ENCODE assay signal across 8 mouse cellular contexts in the genomic region with DNA sequence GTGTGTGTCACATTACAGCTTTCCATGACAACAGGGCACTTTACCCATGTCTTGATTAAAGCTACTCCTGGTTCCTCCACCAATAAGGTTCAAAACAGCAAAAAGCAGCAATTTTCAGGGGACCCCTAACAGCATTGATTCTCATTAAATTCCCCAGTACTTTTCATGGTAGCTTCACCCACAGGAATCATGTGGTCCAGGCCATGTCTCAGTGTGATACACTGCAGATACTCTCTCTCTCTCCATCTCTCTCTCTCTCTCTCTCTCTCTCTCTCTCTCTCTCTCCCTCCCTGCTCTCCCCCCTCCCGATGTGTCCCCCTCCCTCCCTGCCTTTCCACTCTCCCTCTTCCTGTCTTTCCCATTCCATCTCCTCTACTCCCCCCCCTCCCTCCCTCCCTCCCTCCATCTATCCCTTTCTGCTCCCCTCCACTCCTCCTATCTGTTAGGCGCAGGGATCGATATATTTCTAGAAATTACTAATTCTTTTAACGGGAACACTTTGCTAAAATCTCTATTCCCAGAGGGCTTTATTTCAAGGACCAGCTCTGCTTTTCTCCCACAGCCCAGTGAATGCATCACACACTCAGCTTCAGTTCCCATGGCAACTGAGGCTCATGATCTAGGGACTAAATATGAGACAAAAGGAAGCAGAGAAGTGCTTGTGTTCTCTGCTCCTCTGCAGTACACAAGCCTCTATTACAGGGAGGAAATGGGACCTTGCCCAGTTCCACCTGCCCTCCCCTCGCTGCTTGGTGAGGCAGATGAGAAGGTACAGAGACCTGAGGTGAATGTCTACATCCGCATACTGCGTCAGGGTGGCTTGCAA.
DNase-seq lines count a peak whose midpoint lies in the region; ATAC-seq lines count a peak whose summit lies in the region.
"Not testable (repeated sequence)": the region's sequence is repeated elsewhere in the genome, so short reads cannot be mapped to it uniquely, and the experiment has no call there.

No protein-coding gene starts in this region.

- not testable (repeated sequence) for H3K27me3 ChIP-seq in embryonic facial prominence, embryonic 11.5 days (ENCODE audit: control insufficient read depth, insufficient read depth, low read length); forebrain, embryonic 14.5 days (replicated peaks; ENCODE audit: control insufficient read depth, insufficient read depth, low read length); kidney, embryonic 14.5 days (ENCODE audit: control insufficient read depth, insufficient read depth, low read length); midbrain, embryonic 14.5 days (ENCODE audit: control insufficient read depth, insufficient read depth, low read length); neural tube, embryonic 11.5 days (ENCODE audit: control insufficient read depth, insufficient read depth, low read length); neural tube, embryonic 15.5 days (replicated peaks)
- H3K27me3 ChIP-seq in hindbrain, embryonic 14.5 days (ENCODE audit: control insufficient read depth, insufficient read depth, low read length): peaks cover 11% of the 10 kb centered on the region; the same call in 1 of the 2 replicates

- not testable (repeated sequence) for H3K9me3 ChIP-seq in embryonic facial prominence, embryonic 11.5 days (replicated peaks; ENCODE audit: control insufficient read depth, low read length); forebrain, embryonic 14.5 days (replicated peaks; ENCODE audit: control insufficient read depth, low read length); hindbrain, embryonic 14.5 days (ENCODE audit: control insufficient read depth, low read length); kidney, embryonic 14.5 days (ENCODE audit: control insufficient read depth, low read length); midbrain, embryonic 14.5 days (ENCODE audit: control insufficient read depth, low read length); neural tube, embryonic 11.5 days (ENCODE audit: control insufficient read depth, low read length); neural tube, embryonic 15.5 days (replicated peaks)

- H3K9ac ChIP-seq in embryonic facial prominence, embryonic 11.5 days (replicated peaks; ENCODE audit: low read length); forebrain, embryonic 14.5 days (ENCODE audit: low read length); hindbrain, embryonic 14.5 days; kidney, embryonic 14.5 days (ENCODE audit: low read depth, low read length); midbrain, embryonic 14.5 days (replicated peaks; ENCODE audit: low read length); neural tube, embryonic 11.5 days (ENCODE audit: low read length); neural tube, embryonic 15.5 days (replicated peaks): not testable (repeated sequence)

- DNase-seq in embryonic facial prominence, embryonic 11.5 days (ENCODE audit: low spot score); forebrain, embryonic 14.5 days (ENCODE audit: low spot score); hindbrain, embryonic 14.5 days (ENCODE audit: low spot score); midbrain, embryonic 14.5 days; neural tube, embryonic 11.5 days (ENCODE audit: low spot score): not testable (repeated sequence)

- H3K27ac ChIP-seq in embryonic facial prominence, embryonic 11.5 days (replicated peaks; ENCODE audit: low read depth, low read length); forebrain, embryonic 14.5 days (ENCODE audit: low read depth, low read length); hindbrain, embryonic 14.5 days; kidney, embryonic 14.5 days (ENCODE audit: low read depth, low read length); midbrain, embryonic 14.5 days (replicated peaks; ENCODE audit: low read depth, low read length); neural tube, embryonic 11.5 days (ENCODE audit: low read depth, low read length); neural tube, embryonic 15.5 days (replicated peaks): not testable (repeated sequence)

- no CpG with 5 or more reads among the region's 7 CpGs for WGBS in embryonic facial prominence, embryonic 11.5 days
- WGBS in forebrain, embryonic 14.5 days: no CpG with 5 or more reads among the region's 7 CpGs
- WGBS in hindbrain, embryonic 14.5 days: no CpG with 5 or more reads among the region's 7 CpGs
- WGBS in kidney, embryonic 14.5 days: no CpG with 5 or more reads among the region's 7 CpGs
- WGBS in midbrain, embryonic 14.5 days: no CpG with 5 or more reads among the region's 7 CpGs
- WGBS in neural tube, embryonic 11.5 days: no CpG with 5 or more reads among the region's 7 CpGs
- WGBS in neural tube, embryonic 15.5 days: no CpG with 5 or more reads among the region's 7 CpGs

- H3K4me2 ChIP-seq in embryonic facial prominence, embryonic 11.5 days (ENCODE audit: low read depth, low read length); forebrain, embryonic 14.5 days (ENCODE audit: low read length); hindbrain, embryonic 14.5 days (replicated peaks); kidney, embryonic 14.5 days (replicated peaks; ENCODE audit: low read depth, low read length); midbrain, embryonic 14.5 days (ENCODE audit: low read length); neural tube, embryonic 11.5 days (ENCODE audit: low read depth); neural tube, embryonic 15.5 days: not testable (repeated sequence)

- ATAC-seq in embryonic facial prominence, embryonic 11.5 days (replicated peaks; ENCODE audit: insufficient number of reproducible peaks, low FRiP score, low TSS enrichment, low read depth): peak; percentile 50; the same call in 1 of the 2 replicates
- peak; percentile 94 for ATAC-seq in forebrain, embryonic 14.5 days
- peak; percentile 95 for ATAC-seq in frontal cortex, adult (ENCODE audit: low TSS enrichment)
- ATAC-seq in hindbrain, embryonic 14.5 days (ENCODE audit: low FRiP score): peak; percentile 87
- ATAC-seq in kidney, embryonic 14.5 days (ENCODE audit: low FRiP score, low TSS enrichment): peak; percentile 32; the same call in 1 of the 2 replicates
- ATAC-seq in midbrain, embryonic 14.5 days (ENCODE audit: low FRiP score, low TSS enrichment): peak; percentile 77
- peak; percentile 85 for ATAC-seq in neural tube, embryonic 11.5 days (ENCODE audit: insufficient read depth, low FRiP score, low TSS enrichment)
- ATAC-seq in neural tube, embryonic 15.5 days (ENCODE audit: low FRiP score): peak; percentile 90

- H3K4me1 ChIP-seq in embryonic facial prominence, embryonic 11.5 days (ENCODE audit: control insufficient read depth, insufficient read depth, low read length); forebrain, embryonic 14.5 days (ENCODE audit: control insufficient read depth, insufficient read depth, low read length); hindbrain, embryonic 14.5 days (replicated peaks; ENCODE audit: control insufficient read depth, insufficient read depth, low read length); kidney, embryonic 14.5 days (ENCODE audit: control insufficient read depth, insufficient read depth, low read length); midbrain, embryonic 14.5 days (ENCODE audit: control insufficient read depth, insufficient read depth, low read length); neural tube, embryonic 11.5 days (ENCODE audit: control insufficient read depth, insufficient read depth, low read length); neural tube, embryonic 15.5 days: not testable (repeated sequence)

- H3K4me3 ChIP-seq in embryonic facial prominence, embryonic 11.5 days (ENCODE audit: low read depth, low read length); forebrain, embryonic 14.5 days (ENCODE audit: low read depth, low read length); hindbrain, embryonic 14.5 days (replicated peaks; ENCODE audit: low read length); kidney, embryonic 14.5 days (ENCODE audit: low read length); midbrain, embryonic 14.5 days (replicated peaks; ENCODE audit: low read depth, low read length); neural tube, embryonic 11.5 days (ENCODE audit: low read depth, low read length); neural tube, embryonic 15.5 days (replicated peaks): not testable (repeated sequence)

- H3K36me3 ChIP-seq in embryonic facial prominence, embryonic 11.5 days (replicated peaks; ENCODE audit: control insufficient read depth, insufficient read depth, low read depth, low read length); forebrain, embryonic 14.5 days (ENCODE audit: control insufficient read depth, insufficient read depth, low read length); hindbrain, embryonic 14.5 days (replicated peaks; ENCODE audit: control insufficient read depth, insufficient read depth); kidney, embryonic 14.5 days (ENCODE audit: control insufficient read depth, insufficient read depth, low read length); midbrain, embryonic 14.5 days (ENCODE audit: control insufficient read depth, insufficient read depth, low read length); neural tube, embryonic 11.5 days (ENCODE audit: control insufficient read depth, insufficient read depth, low read length); neural tube, embryonic 15.5 days: not testable (repeated sequence)

Comparison
In these comparisons a context has a peak if more than half of its experiments do, and no peak if none do; other contexts are left out.
1. ATAC-seq: peak in every context shown above with its lines; median percentile 95 in frontal cortex, adult; 94 in forebrain, embryonic 14.5 days; 90 in neural tube, embryonic 15.5 days; 87 in hindbrain, embryonic 14.5 days; 85 in neural tube, embryonic 11.5 days; 77 in midbrain, embryonic 14.5 days; 50 in embryonic facial prominence, embryonic 11.5 days; 32 in kidney, embryonic 14.5 days.